Mouse (Mus musculus) spleen, adult 18-20 months (tissue): ENCODE results near the gene Pex6.

Experiments
- DNase-seq, 2 experiments: peaks; one replicate each; pipeline ENCODE4 v3.0.0; 2022; ENCODE audit warnings: mixed read lengths in 2 of 2

Gene Pex6

DNA sequence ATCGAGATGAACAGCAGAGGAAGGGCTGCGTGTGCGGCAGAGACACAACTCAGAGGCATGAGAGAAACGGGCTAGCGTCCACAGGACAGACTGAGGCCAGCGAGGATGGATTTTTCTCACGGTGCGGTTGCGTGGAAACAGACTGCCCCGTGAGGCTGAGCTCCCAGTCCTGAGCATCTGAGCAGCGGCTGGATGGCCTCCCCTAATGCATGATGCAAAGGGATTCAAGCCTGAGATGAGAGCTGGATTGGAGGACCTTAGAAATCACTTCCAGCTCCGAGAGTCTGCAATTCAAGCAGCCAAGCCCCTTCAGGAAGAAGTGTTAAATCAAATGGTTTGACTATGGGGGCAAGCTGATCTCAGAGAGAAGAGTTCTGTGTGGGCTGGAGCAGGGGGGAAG lies 9.8 kb upstream of the Pex6 start:
- no peak for DNase-seq

DNA sequence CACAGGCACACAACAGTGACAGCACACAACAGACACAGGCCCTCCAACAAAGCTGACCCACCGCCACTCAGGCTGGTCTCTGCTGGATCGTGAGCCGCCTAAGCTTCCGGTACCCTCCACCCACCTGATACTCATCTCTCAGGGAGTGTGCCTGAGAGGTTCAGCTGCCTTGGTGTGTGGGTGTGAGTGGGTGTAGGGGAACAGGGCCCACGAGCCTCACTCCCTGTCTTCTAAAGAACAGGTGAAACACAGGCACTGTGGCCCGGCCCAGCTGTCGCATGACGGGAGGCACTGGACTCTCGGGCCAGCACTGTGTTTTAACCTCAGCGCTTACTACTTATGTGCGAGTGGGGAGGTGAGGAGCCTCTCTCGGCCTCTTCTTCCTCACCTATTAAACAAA lies 9.2 kb upstream of the Pex6 start:
- DNase-seq, result no peak

DNA sequence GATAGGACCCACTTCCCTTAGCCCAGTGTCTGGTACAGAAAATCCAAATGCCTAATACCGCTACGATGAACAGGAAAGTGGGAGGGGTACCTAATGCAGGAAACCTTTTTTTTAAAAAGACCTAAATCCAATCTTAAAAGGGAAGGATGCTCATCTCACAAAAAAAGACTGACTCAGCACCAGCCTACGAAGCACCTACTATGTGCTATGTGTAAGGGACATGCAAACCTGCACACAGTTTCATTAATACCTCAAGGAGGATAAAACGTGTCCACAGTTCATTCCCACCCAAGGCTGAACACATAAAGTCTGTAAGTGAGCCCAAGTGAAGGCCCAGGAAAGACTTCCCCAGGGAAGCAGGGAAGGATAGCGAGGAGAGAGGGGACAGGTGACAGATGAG lies 8.8 kb upstream of the Pex6 start:
- DNase-seq, result no peak

DNA sequence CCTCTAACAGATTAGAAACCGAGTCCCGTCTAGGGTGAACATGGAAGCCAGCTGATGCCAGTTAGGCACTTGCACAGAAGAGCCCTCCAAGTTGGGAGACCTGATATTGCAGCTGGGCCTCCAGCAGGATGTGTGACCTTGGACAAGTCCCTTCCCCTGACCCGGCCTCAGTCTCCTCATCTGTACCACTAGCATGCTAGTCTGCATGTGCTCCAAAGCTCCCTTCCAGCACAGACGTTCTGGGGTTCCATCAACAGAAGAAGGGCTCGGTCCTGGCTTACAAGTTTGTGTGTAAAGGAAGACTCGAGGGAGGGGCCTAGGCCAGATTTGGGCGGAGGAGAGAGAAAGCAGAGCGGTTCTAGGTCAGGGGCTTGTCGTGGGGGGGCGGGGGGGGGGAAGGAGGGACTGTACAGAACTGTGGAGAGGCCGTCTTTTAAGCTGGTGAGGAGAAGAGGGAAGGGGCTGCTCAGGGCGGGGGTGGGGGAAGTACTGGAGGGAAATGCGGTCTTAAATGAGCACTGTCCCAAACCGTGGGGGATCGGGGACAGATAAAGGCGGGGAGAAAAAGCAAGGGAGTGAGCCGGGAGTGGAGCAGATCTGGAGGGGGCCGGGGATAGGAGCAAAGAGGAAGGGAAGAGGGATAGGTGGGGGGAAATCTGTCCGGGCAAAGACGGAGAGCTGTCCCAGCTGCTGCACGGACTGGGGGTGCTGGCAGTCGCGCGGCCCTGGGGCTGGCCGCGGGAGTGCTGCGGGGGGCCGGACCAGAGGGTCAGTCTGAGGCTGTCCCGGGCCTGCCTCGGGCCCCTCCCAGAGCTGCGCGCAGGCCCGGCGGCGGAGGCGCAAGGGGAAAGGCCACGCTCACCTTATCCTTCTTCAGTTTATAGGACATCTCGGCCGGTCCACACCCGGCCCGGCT lies 7.0 kb upstream of the Pex6 start:
- DNase-seq, result no peak

DNA sequence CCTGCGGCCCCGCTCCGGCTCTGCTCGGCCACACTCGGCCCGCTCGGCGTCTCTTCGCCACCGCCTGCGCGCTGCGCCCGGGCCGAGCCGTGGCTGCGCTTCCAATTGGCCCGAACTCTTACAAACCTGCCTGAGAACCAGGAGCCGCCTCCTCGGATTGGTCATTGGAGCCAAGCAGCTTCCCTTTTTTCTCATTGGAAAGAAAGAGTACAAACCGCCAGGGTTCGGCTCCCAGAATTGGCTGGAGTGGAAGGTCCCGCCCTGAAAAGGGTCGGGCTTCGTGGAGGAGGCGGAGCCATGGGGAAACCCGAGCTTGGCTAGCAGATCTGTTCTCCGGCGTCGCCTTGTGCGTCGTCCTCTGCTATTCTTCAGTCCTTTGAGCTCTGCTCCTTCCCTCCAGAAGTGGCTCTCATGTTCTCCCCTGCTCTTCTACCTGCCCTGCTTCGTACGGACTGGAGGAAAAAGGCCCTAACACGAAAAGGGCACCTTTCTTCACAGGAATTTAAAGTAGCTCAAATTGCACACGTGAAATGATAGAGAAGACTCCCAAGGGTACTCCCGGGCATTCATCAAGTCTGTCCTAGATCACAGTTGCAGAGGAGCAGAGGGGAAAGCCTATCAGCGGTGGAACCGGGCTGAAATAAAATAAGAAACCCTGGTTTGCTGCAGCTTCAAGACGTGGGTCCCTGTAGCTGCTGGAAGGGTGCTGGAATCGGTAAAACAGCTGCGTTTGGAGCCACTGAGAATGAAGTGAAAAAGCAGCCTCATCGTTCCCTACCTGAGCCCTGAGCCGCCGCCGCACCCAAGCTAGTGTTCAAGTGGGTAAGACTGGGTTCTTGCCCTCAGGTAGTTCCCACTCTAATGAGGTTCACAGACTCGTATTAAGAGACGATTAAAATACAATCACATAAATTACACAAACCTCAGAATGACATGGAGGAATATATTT lies 6.1 kb upstream of the Pex6 start, which contains the start of gene Ppp2r5d:
TSS of gene Ppp2r5d (minus strand) at position 225 of the 949 bp plus-strand sequence.
- DNase-seq, result peak; percentile 92 to 94

DNA sequence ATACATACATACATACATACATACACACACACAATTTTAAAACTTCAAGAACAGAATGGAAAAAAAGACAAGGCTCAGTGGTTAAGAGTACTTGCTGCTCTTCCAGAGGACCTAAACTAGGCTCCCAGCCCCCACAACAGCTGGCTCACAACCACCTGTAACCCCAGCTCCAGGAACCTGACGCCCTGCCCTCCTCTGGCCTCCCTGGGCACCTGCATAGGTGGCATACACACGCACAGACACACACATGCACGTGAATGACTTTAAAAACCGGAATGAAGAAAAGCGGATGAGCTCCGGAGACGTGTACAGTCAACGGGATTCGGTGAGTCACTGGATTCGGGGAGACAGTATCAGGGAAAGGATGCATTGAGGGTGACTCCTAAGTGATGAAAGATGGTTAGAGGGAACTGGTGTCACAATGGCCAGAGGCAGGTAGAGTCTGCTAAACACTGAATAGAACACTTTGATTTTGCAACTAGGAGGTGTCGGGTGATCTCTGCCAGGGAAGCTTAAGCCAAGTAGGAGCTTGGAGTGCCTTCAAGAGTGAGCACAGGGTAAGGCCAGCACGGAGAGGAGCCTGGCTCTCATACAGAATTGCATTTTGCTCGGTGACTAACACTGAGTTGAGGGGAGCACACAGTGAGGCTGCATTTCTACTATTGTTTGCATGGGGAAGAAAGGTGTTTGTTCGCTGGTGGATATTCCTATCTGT lies 4.7 kb upstream of the Pex6 start:
- DNase-seq, result no peak

DNA sequence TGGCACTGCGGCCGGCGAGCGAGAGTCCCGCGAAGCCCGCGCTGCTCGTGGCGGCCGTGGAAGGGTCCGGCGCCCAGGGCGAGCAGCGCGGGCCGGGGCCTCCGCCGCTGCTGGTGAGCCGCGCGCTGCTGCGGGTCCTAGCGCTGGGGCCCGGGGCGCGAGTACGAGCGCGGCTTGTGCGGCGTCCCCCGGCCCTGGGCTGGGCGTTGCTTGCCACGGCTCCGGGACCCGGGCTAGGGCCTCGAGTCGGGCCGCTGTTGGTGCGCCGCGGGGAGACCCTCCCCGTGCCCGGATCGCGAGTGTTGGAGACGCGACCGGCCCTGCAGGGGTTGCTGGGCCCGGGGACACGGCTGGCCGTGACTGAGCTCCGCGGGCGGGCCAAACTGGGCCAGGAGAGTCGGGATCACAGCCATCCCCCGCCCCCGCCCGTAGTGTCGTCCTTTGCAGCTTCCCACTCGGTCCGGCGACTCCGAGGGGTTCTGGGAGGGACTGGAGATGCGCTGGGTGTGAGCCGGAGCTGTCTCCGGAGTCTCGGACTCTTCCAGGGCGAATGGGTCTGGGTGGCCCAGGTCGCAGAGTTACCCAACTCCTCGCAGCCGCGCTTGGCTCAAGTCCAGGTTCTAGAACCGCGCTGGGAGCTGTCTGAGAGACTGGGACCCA lies 479 bp downstream of the Pex6 start:
- DNase-seq, result peak in 1 of 2 experiments; percentile 24

DNA sequence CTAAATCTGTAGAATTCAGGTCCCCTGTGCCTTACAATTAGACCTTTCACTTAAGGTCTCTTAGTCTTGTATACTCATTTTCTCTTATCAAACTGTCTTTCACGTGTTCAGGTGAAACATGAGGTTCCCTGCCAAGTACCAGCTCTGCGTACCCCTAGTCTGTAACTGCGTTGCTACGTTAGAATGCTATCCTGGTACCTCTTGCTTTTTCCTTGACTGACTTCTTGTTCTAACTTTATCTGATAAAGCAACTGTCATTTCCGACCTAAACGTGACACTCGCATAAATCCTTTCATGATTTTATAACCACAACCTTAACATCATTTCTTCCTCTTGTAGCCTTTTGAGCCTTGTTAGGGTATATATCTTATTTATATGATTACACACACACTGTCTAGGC lies 1.2 kb downstream of the Pex6 start:
- no peak for DNase-seq

DNA sequence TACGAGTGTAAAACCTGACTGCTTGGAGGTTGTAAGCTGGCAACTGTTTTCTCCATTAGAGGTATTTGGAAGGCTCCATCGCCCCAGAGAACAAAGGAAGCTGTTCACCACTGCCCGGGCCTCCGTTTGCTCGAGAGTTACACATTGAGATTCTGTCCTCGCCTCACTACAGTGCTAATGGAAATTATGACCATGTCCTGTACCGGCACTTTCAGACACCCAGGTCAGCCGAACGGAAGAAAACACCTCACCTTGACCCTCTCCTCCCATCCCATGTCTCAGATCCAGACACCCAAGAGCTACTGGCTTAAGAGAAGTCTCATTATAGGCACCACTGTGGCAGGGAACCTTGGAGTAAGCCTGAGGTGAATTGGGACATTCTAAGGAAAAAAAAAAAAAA lies 2.6 kb downstream of the Pex6 start:
- DNase-seq, result no peak

DNA sequence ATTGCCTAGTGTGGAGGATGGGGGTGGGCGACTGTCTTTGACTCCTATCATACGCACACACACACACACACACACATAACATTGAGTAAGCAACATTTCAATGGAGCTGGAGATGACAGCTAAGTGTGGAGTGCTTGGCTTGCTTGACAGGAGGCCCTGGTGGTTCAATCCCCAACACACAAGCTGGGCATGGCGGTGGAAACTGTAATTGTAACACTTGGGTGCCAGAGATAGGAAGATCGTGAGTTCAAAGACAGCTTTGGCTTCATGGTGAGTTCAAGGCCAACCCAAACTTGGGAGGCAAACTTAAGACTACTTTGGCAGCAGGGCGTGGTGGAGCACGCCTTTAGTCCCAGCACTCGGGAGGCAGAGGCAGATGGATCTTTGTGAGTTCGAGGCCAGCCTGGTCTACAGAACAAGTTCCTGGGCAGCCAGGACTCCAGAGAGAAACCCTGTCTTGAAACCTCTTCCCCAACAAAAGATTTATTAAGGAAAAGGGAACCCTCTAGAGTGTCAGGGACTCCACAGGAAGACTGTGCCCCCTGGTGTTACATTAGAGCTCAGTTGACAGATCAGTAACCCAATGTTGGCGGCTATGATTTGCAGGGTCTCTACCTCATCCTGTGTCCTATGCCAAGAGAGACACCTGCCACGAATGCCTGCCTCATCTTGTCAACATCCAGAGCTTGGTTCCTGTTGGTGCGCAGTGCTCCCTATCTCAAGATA lies 3.7 kb downstream of the Pex6 start:
- DNase-seq, result no peak

DNA sequence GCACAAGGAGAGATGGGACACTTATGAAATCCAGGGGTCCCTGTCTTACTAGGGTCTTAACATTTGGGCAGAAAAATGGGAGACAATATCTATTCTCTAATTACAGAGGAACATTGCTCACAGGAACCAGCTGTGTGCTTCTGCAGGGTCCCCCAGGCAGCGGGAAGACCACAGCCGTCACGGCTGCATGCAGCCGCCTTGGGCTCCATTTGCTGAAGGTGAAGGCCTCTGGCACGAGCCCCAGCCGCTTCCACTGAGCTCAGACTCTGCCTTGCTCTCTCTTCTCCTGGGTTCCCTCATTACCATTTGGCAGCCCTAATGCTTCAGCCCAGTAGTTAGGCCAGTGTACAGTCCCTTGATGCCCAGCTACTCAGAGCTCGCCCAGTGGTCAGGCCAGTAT lies 9.8 kb downstream of the Pex6 start:
- no peak for DNase-seq

DNA sequence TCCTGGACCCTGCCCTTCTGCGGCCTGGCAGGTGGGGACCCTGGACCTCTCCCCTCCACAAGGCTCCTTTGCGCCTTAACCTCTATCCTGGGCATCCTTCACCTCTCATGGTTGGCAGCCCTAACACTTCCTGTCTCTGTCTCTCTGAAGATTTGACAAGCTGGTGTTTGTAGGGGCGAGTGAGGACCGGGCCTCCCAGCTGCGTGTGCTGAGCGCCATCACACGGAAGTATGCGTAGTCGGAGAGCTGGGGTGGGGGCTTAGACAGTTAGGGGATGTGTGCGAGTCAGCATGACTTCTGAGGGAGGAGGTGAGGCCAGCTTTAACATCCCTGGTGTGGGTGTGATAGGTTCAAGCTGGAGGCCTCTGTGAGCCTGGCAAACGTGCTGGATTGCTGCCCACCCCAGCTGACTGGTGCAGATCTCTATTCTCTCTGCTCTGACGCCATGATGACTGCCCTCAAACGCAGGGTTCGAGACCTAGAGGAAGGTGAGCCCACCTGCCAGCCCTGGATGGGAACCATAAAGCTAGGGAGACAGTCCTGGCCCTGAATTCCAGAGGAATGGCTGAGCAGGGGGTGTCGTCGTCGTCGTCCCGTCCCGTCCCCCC lies 13.3 kb downstream of the Pex6 start:
- DNase-seq, result no peak

DNA sequence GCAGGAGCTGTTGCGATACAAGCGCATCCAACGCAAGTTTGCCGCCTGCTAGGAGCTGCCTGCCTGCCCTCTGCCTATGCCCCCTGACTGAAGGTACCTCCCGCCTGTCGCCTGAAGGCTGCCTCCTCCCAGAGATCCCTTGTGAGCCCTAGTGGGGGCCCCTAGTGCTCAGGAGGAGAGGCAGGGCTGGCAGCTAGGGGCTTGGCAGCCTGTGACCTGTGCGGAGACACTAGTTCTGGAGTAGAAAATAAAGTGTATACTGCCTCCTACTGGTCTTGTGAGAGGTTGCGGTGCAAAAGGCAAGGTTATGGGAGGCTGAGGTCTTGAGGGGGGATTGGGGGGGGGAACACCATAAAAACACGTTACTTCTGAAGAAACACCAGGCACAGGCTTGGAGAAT lies 14.0 kb downstream of the Pex6 start:
- DNase-seq, result no peak

DNA sequence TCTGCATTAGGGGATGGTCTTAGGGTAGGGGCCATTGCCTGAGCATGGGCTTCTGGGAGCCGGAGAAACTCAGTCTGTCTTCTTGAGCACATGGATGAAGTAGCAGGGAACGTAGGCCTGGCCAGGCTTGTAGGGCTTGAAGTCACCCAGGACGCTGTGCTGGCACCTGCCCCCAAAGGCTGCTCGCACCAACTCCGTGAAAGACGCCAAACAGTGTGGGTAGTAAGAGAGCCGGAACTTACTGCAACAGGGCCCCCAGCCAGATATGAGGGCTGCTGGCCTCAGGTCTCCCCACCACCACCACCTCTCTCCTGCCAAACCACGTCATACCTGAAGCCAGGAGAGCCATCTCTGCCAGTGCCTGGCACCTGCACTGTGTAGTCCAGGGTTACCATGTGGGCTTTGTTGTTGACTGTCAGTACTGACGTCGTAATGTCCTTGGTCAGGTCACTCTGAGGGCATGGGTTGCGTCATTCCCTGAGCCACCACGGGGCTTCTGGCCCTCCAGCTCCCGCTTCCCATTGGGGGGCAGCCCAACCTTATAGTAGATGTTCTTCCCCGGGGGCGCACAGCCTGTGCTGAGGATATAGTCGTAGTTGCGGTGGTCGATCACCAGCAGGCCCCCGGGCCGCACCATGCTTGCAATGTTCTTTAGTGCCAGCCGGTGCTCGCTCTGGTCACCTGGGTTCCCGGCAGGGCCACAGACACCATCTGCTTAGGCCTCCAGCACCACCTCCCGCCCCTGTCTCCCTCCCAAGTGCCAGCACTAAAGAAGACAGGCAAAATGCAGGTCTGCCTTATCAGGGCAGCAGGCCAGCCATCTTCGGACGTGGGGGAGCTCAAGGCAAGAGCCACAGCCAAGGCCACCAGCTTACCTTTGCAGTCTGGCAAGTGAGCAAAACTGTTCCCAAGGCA lies 14.7 kb downstream of the Pex6 start:
- no peak for DNase-seq

DNA sequence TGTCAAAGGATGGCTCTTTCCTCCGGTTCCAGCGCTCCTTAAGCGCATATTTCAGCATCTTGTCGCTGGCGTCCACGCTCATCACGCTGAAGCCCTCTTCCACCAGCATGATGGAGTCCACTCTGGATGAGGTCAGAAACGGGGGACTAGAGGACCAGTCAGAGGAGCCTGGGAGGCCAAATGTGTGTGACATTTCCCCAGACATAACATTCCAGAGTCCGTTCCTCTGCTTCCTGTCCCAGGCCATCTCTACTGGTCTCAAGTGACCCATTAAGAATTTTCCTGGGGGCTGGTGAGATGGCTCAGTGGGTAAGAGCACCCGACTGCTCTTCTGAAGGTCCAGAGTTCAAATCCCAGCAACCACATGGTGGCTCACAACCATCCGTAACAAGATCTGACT lies 16.0 kb downstream of the Pex6 start:
- DNase-seq, result no peak

DNA sequence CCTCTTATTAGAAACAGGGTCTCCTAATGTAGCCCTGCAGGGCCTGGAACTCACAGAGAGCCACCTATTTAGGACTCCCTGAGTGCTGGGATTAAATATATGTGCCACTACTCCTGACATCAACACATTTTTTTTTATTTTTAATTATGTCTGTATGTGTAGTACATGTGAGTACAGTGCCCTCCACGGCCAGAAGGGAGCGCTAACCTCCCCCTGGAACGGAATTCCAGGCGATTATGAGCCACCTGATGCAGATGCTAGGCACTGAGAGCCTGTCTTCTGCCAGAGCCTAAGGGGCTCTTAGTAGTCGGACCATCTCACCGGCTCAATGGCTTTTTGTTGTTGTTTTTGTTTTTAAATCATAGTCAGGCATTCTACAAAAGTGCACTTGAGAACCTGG lies 16.8 kb downstream of the Pex6 start:
- DNase-seq, result no peak

DNA sequence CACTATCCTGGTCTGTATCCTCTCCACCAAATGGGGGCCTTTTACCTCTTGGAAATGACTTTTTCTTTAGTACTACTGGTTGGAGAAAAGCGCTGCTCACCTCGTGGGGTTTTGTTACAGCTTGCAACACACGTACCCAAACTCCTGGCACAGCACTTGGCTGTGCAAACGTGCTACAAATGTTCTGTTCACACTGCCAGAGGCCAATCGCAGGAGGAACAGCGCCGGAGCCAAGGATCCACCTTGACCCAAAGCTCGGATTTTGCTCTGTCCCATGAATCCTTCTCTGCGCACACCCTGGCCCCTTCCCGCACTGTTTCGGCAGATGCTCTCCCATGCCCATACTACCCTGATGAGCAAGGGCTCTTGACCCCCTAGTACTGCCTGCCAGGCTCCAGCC lies 17.2 kb downstream of the Pex6 start:
- no peak for DNase-seq

DNA sequence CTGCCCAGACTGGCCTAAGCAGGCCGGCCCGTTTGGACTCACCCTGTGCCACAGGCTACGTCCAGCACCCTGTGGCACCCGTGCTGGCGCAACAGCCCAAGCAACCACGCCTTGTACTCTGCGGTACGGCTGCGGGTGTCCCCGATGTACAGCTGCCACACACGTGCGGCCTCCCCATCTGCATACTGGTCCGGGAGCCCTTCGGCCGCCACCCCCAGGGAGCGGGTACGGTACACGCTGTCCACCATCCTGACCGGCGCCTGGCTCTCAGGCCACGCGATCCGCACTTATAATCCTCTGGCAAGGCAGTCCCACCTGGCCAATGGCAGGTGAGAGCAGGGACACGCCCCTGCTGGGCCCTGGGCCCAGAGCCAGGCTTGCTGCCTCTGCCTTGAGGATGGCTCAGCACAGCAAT lies 17.6 kb downstream of the Pex6 start, which contains the start of gene Gnmt:
TSS of gene Gnmt (minus strand) at position 265 of the 415 bp plus-strand sequence.
- no peak for DNase-seq

DNA sequence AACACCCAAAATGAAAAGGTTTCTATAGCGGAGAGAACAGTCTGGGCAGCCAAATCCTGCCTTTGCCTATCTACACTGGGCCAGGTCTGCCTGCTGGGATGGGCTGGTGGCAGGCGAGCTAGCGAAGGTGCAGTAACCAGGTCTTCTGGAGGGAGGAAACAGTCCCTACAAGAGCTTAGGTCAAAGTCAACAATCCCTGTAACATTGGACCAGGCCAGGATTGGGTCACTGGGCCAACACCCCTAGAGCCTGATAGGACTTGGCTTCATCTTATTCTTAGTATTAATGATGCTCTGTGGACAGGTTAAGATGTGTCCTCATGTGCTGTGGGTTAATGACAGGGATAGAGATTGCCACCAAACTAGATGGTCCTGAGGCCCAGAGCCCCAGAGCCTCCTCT lies 22.8 kb downstream of the Pex6 start:
- DNase-seq, result no peak

DNA sequence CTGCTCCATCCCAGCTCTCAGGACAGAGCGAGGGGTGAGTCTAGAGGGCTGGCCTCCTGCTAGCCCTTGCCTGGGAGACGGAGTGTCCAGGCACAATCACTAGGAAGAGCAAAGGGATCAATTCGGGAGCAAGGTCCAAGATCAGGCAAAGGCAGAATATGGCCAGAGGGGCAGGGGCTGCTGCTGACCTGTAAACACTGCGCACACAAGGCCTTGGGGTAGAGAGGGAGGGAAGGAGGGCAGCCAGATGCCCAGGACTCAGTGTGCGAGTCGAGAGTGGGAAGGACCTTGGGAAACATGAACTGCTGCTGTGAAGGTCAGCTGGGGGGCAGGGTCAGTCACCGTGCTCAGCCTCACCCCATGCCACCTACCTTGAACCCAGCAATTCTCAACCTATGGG lies 24.0 kb downstream of the Pex6 start:
- no peak for DNase-seq
